Mouse (Mus musculus) Muller cell, postnatal 12 days (primary cell): ENCODE measurements at regions not wholly inside any gene's neighbourhood (a gene's known extent, or its start where the extent isn't known, plus 50 kb on each side); places are given as distances from the start of the nearest gene placed in this dataset.
"Not testable (repeated sequence)": the region's sequence is repeated elsewhere in the genome, so short reads cannot be mapped to it uniquely, and the experiment has no call there.

Experiments
- DNase-seq: peaks from one replicate; pipeline ENCODE4 v3.0.0-alpha.2; 2015; ENCODE audit errors: inconsistent ontology term

DNA sequence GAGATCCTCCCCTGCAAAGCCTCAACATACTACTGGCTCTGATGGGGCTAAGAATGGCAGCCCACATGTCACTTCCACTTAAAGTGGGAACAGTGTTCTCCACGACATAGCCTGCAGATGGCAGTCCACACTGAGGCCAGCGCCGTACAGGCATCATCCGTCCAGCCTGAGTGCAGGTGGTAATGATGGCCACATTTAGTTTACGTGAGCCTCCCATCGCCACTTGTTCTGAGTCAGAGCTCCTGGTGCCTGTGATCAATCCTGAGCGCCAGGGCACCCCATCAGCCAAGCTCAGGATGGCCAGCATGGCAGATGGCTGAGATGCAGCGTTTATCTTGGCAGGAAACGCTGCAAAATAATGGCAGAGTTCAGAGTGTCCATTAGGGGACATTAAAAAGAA, 159.6 kb downstream of the Adgrd1 start:
- DNase-seq = no peak

DNA sequence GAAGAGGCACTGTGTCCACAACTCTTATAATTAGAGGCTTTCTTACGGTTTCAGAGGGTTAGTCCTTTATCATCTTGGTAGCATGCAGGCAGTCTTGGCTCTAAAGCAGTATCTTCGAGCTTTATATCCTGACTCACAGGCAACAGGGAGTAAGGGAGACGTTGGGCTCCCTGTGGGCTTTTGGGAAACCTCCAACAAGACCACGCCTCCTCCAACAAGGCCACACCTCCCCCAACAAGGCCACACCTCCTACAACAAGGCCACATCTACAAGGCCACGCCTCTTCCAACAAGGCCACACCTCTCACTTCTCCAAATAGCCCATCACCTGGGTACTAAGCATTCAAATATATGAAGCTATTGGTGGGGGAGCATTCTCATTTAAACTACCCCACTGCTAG, 160.7 kb downstream of the Adgrd1 start:
- no peak for DNase-seq

DNA sequence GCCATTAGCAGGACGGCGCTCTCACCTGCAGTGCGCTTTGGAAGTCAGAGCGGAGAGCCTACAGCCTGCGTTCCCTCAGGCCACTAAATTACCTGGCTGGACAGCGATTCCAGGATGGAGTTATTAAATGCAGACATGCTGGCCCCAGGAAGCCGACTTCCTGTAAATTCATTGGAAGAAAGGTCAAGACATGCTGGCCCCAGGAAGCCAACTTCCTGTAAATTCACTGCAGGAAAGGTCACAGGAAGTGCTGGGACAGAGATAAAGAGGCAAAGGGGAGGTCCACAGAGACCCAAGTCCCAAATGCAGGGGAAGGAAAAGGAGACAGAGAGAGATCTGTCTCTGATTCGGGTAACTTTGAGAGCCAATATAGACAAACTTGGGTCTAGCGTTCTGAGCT, 164.1 kb downstream of the Adgrd1 start:
- no peak for DNase-seq

DNA sequence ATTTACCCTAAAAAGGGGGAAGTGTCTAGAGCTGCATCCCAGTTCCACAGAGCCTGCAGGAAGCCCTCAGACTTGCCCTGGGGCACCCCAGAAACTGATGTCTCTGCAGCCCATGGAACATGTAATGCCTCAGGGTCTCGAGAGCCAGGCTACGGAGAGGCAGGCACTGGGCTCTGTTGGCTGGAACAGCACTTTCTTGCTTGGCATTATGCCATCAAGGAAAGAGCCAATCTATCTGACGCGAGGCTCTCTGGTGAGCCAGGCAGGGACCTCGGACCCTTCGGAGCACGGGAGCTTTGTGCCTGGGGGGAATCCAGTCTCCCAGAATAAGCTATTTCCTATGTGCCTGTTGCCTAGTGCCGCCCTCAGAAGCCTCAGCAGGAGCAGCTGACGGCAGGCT, 166.6 kb downstream of the Adgrd1 start:
- no peak for DNase-seq

DNA sequence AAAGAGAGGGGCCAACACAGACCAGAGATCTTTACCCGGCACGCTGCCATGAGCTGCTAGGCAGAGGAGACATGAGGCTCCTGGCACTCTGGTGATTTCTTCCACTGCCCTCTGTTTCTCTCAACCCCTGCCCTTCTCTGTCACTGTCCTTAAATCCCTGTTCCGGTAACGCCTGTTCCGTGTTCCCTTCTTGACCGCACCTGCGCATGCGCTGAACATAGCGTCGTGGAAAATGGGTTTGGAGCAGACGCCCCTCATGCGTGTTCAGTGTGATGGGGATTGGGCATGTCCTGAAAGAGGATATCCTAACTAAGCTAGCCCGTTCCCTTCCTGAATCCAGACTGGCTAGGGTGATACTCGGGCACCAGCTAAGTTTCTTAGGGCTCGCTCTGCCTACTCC, 167.8 kb downstream of the Adgrd1 start:
- DNase-seq = no peak

DNA sequence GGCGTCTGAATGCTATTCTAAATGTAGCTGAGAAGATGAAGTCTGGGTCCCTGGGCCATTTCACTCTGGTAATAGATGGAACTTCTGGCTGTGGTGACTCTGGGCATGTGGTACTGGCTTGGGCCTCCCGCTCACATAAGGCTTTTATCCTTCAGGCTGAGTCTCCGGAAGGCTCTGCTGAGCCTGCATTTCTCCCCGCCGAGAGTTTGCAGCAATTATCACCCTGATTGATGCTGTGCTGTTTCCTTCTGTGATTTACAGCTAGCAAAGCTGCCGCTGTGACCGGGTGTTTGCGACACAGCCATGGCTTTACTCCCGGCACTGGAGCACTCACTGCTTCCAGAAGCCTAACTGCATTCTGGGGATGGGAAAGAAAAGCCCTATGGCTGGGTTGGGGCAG, 171.9 kb downstream of the Adgrd1 start:
- no peak for DNase-seq

DNA sequence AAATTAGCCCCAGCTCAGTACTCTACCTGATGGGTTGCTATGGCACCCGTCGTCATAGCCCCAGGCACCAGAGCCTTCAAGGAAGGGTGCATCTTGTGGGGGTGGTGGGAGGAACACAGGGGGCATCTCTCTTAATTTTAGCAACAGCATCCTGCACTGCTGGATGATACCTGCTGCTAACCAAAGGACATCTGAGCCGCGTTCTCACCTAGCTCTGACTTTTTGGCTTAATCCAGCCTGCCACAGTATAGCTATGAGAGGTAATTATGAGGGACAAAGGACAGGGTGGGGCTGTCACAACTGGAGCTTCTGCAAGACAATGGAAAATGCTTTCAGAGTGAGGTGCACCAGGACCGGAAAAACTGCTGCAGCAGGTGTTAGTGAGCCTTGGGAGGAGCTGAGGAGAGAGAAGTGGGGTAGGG, 173.5 kb downstream of the Adgrd1 start:
- no peak for DNase-seq

DNA sequence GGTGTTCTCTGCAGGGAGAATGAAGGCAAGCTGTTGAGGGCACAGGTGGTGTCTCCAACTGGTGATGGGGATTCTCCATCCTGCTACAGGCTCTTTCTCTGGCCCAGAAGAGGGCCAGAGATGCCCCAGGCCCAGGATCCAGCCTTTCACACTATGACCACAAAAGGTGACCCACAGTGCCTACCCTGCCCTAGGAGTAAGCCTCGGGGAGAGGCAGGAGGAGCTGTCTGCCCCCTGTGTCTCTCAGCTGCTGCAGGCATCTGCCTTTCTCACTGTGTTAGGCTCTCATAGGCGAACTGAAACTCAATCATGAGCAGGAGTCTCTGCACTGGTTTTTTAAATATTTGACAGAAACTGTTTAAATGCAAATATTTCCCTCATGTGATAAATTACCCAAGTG, 184.9 kb downstream of the Adgrd1 start:
- no peak for DNase-seq

DNA sequence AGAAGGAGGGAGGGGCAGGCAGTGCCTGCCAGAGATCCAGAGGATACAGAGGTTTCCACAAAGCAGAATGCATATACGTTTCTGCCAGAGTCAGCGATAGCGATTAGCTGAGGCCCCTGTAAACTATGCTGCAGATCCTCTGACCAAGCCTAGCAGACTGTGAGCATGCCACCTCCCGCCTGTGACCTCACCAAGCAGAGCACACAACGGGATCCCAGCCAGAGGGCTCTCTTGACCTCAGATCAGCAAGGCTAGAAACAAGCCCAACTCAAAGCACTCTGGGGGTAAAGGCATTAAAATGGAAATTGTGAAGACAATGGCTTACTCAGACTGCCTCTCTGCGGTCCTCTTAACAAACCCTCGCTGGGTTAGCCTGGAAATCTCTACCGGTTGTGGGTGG, 185.6 kb downstream of the Adgrd1 start:
- peak; percentile 5 for DNase-seq

DNA sequence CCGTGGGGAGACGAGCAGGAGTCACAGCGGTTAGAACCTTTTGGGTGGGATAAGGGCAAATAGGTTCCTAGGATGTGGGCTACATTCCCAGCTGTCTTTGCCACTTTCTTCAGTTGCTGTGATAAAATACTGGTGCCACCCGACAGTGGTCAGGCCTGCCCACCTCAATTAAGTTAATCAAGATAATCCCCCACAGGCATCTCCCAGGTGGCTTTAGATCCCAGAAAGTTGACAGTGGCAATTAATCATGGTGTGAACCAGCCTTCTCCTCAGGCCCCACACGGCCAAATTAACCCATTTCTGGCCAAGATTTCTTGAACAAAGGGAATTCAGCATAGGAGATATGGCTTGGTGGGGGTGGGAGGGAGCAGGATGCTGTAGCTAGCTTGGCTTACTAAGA, 186.3 kb downstream of the Adgrd1 start:
- no peak for DNase-seq

DNA sequence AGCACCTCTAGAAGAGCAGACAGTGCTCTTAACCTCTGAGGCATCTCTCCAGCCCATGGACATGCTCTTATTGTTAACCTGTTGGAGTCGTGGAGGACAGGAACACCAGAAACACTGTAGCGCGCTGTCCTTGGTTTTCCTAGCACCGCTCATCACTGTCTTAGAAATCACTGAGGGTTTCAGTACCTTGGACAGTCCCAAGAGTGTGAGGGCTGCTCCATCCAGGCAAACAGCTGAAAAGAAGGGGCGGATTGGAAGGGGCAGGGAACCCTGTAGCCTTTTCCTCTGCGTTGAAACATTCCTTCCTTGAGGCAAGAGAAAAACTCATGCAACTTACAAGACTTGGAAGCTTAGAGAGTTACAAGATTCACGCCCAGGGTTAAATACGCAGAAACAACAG, 190.9 kb downstream of the Adgrd1 start:
- peak; percentile 51 for DNase-seq

DNA sequence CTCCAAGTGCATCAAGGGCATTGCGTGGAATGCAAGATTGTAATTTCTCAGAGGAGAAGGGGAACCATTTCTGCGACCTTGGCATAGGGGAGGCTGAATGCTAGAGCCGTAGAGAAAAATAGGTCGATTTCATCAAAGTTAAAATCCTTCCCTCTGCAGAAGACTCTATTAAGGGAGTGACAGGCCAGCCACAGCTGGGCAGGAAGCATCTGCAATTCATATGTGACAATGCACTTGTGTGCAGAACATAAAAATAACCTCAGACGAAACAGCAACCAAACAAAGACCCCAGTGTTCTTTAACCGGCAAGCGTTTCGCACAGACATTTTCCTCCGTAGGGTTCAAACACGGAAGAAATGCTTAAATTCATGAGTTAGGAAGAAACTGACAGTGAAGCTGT, 196.3 kb downstream of the Adgrd1 start:
- not testable (repeated sequence) for DNase-seq

DNA sequence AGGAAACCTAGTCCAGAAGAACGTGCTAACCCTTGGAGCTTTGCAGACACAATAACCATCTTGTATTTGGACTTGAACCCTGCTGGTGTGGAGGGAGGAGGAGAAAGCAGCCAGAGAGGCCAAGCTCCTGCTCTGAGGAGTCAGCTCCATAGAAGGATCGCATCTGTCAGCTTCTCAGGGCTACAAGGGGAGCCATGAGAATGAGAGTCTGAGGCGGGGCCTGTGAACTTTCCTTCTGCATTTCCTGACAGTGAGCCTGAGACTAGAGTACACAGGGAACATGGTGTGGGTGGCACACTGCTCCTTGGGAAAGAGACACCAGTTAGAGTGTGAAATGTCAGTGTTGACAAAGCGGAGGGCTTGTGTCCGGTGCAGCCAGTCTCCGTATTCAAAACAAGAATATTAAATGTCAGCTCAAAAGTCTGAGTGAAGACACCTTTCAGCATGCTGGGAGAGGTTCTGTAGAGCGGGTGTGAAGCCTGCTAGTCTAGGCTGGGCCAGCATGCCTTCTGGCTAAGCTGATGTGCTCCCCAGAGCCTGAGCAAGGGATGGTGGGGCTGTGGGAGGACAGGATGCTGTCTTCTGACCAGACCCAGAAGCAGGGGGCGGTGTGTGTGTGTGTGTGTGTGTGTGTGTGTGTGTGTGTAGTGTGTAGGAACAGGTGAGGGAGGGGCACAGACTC, 198.5 kb downstream of the Adgrd1 start:
- not testable (repeated sequence) for DNase-seq

DNA sequence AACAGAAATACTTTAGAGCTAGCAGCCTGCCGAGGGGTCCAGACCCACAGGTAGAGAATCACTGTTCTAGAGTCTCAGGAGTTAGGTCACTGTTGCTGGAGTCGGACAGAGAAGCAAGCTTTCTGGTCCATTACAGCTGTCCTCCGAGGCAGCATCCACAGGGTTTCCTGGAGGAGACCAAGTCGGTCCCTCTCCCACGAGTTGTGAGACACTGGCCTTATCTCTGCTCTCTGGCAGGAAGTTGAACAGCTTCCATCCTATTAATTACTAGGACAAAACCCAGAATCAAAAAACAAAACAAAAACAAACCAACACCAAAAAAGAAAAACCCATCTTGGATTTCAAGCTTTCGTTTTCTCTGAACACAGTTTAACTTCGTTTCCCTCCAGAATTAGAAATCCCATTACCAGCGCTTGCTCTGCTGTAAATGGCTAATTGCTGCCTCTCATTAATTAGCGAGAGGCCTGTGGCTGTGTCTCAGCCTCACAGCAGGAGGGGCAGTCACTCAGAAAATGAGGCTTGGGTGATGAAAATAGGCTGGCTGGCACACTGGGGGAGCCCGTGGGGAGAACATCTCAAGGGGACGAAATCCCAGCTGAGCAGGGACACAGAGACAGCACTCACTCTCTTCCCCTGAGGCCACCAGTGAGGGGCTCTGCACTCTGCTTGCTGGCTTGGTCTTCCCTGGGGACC, 201.3 kb downstream of the Adgrd1 start:
- peak; percentile 77 for DNase-seq

DNA sequence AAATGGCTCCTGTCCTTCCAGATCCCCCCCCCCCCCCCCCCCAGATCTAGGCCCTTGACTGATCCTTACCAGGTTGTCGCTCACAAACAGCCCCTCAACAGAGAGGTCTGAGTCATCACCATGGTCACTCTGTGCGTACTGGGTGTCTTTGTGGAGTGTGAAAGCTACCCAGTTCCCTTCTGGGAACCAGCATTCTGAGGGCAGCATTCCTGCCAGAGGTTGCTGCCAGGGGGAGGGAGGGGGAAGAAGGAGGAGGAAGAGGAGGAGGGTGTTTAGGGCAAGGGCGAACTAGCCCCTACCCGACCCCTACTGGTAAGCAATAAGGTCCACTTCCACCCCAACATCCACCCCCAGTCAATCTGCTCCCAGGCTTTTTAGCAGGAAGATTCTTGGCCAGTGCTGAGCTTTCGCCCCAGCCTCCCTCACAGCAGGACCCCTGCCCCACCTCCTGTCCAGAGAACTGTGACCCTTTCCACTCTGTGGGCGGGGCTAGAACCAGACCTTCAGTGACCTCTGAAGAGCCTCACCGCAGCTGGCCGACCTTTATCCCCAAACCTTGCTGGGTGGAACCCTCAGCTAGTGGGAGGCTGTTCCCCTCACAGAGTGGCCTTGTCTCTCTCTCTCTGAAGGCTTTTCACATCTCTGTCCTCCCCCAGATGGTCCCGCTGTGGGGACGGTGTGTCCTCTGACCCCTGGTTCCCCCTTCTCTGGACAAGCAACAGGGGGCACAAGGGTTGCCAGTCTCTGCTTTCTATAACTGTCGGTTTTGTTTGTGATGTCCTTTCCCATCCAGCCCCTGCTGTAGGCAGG, 202.2 kb upstream of the Sfswap start:
- DNase-seq = peak; percentile 86

DNA sequence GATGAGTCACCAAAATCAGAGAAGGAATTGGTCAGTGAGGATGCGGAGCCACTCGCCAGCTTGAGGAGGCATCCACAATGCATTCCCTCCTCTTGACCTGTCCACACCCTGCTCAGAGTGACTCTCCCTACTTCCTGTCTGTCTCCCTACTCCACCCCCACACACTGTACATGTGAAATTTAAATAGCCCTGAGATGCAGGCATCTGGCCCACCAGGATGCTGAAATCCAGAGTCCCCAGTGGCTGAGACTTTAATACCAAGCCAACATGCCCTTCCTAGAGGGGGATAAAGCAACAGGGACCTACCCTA, 201.6 kb upstream of the Sfswap start:
- DNase-seq = no peak

DNA sequence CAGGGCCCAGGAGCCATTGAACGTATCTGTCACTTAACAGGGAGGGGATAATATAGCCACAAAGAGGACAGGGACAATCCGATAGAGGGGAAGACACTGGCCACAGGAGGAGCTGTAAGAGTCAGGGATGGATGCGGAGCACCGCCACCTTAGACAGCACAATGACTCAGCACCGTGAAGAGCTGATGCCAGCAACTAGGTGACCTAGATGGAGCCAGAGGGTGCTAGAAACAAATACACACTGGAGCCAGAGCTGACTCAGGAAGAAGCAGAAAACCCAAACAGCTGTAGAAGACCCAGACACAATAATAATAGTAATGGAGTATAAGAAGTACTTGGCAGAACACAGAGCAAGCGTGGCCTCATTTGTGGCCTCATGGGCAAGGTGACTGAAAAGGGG, 200.6 kb upstream of the Sfswap start:
- DNase-seq = no peak

DNA sequence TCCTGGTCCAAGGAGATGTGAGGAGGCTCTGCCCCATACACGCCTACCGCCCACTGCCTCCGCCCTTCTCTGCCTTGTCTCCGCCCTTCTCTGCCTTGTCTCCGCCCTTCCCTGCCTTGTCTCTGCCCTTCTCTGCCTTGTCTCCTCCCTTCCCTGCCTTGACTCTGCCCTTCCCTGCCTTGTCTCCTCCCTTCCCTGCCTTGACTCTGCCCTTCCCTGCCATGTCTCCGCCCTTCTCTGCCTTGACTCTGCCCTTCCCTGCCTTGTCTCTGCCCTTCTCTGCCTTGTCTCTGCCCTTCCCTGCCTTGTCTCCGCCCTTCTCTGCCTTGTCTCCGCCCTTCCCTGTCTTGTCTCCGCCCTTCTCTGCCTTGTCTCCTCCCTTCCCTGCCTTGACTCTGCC, 185.4 kb upstream of the Sfswap start:
- no peak for DNase-seq

DNA sequence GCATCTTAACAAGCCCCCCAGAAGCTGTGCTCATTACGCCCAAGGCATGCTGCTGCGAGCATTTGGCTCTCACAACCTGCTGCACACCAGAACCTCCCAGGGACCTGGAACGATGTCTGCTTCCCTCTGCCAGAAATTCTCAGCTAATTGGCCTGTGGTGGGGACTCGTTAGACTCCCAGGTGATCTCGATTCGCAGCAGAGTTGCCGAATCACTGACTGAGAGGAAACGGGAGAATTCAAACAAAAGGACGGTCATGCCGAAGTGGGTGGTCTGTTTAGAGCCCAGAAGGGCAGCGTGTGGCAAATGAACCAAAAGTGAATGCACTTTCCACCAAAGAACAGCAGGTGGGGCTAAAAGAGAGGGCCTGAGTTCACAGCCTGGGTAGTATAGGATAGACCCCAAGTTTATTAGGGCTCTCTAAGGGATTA, 169.9 kb upstream of the Sfswap start:
- DNase-seq = peak; percentile 56

DNA sequence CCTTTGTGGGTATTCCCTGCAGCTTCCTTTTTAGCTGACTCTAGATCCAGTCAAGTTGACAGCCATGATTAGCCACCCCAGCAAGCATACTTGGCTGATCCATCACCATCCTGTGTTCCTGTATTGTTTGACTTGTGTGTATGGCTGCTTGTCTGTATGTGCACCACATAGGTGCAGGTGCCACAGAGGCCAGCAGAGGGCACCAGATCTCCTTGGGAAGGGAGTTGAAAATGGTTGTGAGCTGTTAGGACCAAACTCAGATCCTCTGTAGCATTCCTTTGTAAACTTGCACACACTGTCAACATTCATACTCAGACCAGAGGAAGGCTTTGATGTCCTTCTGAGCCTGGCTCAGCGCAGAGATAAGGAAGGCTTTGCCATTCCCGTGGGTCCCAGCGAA, 169.0 kb upstream of the Sfswap start:
- DNase-seq = no peak

DNA sequence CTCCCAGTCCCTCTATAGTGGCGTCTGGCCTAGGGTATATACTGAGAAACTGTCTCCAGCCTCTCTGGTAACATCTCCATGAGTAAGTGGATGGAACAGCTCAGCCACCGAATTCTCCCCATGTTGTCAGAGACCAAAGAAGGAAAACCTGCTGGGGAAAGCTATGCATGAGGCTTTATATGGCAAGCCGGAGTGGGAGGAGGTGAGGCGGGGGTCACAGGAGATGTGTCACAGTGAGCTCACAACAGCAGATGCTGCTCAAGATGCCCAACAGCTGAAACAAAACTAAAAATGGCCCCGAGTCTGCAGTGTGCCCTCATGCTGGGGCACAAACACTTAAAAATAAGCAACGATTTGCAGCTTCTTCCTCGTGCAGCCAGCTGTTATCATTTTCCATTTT, 162.5 kb upstream of the Sfswap start:
- DNase-seq = no peak

DNA sequence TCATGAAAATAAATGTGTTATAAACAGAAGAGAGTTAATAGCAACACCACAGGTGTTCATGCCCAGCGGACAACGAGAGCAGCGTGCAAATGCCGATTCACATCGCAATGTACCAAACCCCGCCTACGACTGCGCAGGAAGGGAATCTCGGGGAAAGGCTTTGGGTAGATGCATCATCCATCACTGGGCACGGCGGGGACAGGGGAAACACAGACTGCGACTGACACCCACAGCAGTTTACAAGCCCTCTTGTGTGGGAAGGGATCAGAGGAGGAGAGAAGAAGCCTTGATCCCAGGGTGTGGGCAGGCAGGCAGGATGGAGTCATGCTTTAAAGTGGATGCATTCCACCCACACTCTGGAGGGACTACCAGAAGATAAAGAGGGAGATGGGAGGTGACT, 157.0 kb upstream of the Sfswap start:
- DNase-seq = no peak

DNA sequence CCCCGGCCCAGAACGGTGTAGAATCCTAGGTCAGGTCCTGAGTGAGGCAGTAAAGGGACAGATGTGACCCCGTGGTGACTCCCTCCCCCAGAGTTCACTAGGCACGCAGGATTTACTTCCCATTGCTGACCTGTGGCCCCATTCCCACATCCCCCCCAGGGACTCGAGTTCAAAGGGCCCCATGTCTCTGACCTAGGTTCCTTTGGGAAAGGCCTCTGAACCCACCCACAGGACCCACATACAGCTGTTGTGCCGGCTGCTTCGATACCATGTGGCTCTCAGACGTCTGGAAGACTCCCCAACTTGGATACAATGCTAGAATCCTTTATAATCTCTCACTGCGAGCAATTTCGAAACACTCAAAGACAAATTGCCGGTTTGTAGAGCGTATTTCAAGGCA, 151.0 kb upstream of the Sfswap start:
- DNase-seq = no peak
